Mouse (Mus musculus) activated CD4-positive, CD25-positive, alpha-beta regulatory T cell, adult 4 months (primary cell): ENCODE data around the gene Pld3. TPM values are rescaled to one million over a fixed set of nuclear protein-coding genes. Genes with fewer than 3 reads are reported as not detected.

Source experiments
- ATAC-seq: one replicate; pipeline ENCODE4 v1.8.0; 2017
- polyA plus RNA-seq, 2 experiments: library from polyadenylated mRNA; unstranded; fragments of 100-300 nt; shearing (Covaris generic); gene quantifications; one replicate each; pipeline ENCODE4 v1.2.1; 2017

Pld3 gene
- polyA plus RNA-seq = 100 to 1,000 TPM; 149 to 193 TPM

- ATAC-seq = peak; percentile 99
Observed at GRCm38 (mm10) chr7:27552931-27553513, at the start of gene Pld3, which contains the start of gene 2310022A10Rik. Gene Pld3 (minus strand): TSS chr7:27553218. Gene 2310022A10Rik (plus strand): TSS chr7:27553233.

GRCm38 (mm10) chr7:27602161-27602560 is 49.1 kb upstream of the Pld3 start:
- no peak for ATAC-seq

- ATAC-seq = no peak
Observed at GRCm38 (mm10) chr7:27601628-27602027, 48.6 kb upstream of the Pld3 start.

GRCm38 (mm10) chr7:27598053-27598452 is 45.0 kb upstream of the Pld3 start:
- ATAC-seq = no peak

GRCm38 (mm10) chr7:27596586-27597503 is 43.8 kb upstream of the Pld3 start:
- no peak for ATAC-seq

- ATAC-seq = no peak
Observed at GRCm38 (mm10) chr7:27592934-27593645, 40.1 kb upstream of the Pld3 start.

GRCm38 (mm10) chr7:27592217-27592929 is 39.4 kb upstream of the Pld3 start:
- ATAC-seq = peak; percentile 44

- ATAC-seq = peak; percentile 85
Observed at GRCm38 (mm10) chr7:27591266-27592216, 38.5 kb upstream of the Pld3 start, which contains the start of gene Akt2. Gene Akt2 (plus strand): TSS chr7:27591552.

GRCm38 (mm10) chr7:27590566-27591213 is 37.7 kb upstream of the Pld3 start:
- no peak for ATAC-seq

GRCm38 (mm10) chr7:27590088-27590487 is 37.1 kb upstream of the Pld3 start:
- ATAC-seq = no peak

- ATAC-seq = no peak
Observed at GRCm38 (mm10) chr7:27587741-27588140, 34.7 kb upstream of the Pld3 start.

- no peak for ATAC-seq
Observed at GRCm38 (mm10) chr7:27586861-27587260, 33.8 kb upstream of the Pld3 start.

GRCm38 (mm10) chr7:27580380-27581174 is 27.6 kb upstream of the Pld3 start:
- ATAC-seq = no peak

GRCm38 (mm10) chr7:27578465-27578864 is 25.4 kb upstream of the Pld3 start:
- no peak for ATAC-seq

GRCm38 (mm10) chr7:27577589-27577988 is 24.6 kb upstream of the Pld3 start:
- ATAC-seq = no peak

- ATAC-seq = peak; percentile 63
Observed at GRCm38 (mm10) chr7:27576914-27577313, 23.9 kb upstream of the Pld3 start.

- ATAC-seq = no peak
Observed at GRCm38 (mm10) chr7:27574124-27574880, 21.3 kb upstream of the Pld3 start.

- ATAC-seq = no peak
Observed at GRCm38 (mm10) chr7:27572133-27572532, 19.1 kb upstream of the Pld3 start.
